Mouse (Mus musculus): Measurements from ENCODE around the gene Otub2.

DNA sequence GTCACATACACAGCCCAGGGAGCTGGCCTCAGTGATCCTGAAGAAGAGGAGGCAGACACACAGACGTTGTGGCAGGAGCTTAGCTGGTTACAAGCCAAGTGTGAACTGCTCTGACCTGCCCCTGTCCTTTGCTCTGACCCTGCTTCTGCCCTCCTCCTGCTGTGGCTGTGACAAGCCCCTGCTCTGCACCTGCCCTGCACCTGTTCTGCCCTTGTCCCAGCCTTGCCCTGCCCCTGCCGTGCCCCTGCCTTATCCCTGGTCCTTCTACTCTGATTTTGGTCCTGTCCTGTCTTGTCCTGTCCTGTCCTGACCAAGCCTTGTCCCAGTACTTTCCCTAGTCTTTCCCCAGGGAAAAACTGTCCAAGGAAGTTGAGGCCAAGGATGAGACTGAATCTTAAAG lies 19.7 kb upstream of the Otub2 start:
- no peak for TF ChIP-seq POLR2A (IDR thresholded peaks at IDR 0.05; ENCODE audit: extremely low read depth, insufficient read depth, low read length)
- TF ChIP-seq CTCF (IDR thresholded peaks at IDR 0.05; ENCODE audit: extremely low read depth, insufficient read depth, low read length), result no peak
